Mouse (Mus musculus): ENCODE data around the gene Blzf1. TPM values are rescaled to one million over a fixed set of nuclear protein-coding genes. Genes with fewer than 3 reads are reported as not detected.
A peak's percentile ranks its signal among the peaks of the same experiment; 100 is the strongest.

The Blzf1 gene
- polyA plus RNA-seq, 1 experiment from 2014 or later = 28.6 TPM

DNA sequence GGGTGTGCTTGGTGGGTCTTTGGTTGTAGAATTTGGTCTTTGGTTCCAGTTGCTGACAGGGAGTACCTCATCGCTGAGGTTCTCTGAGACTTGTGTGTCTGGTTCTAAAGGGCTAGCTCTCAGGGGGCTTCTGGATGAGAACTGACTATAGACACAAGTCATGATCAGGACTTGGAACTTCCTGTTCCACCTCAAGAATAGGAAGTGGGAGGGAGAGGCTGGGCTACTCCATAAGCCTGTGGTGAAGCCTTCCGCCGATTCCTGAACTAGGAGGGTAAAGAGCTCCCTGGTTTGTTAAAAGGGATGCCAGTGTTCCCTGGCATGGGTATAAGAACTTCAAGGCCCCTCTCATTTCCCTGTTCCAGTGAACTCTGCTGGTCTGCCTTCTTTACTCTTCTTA is 23.3 kb downstream of the Blzf1 start:
- no peak overlapping the region for H3K27ac ChIP-seq (replicated peaks; ENCODE audit: low read depth, low read length)
- ATAC-seq (ENCODE audit: low read depth) (no peak), DNase-seq (ENCODE audit: low spot score) (no peak)
- no peaks in the 10 kb centered on the region for H3K36me3 ChIP-seq (ENCODE audit: control insufficient read depth, insufficient read depth, low read length)
- H3K4me3 ChIP-seq (ENCODE audit: low read depth, low read length) = no peak overlapping the region
- H3K4me1 ChIP-seq (ENCODE audit: control insufficient read depth, insufficient read depth, low read length) = no peaks in the 10 kb centered on the region
- H3K9me3 ChIP-seq (ENCODE audit: control insufficient read depth, low read length) = no peaks in the 10 kb centered on the region
- no peak overlapping the region for H3K4me2 ChIP-seq (ENCODE audit: low read depth, low read length)
- no peak overlapping the region for H3K9ac ChIP-seq (ENCODE audit: low read depth, low read length)
- WGBS = 94% methylated on average over 3 of the region's 3 CpGs
- H3K27me3 ChIP-seq (replicated peaks; ENCODE audit: control insufficient read depth, insufficient read depth, low read length) = no peaks in the 10 kb centered on the region

DNA sequence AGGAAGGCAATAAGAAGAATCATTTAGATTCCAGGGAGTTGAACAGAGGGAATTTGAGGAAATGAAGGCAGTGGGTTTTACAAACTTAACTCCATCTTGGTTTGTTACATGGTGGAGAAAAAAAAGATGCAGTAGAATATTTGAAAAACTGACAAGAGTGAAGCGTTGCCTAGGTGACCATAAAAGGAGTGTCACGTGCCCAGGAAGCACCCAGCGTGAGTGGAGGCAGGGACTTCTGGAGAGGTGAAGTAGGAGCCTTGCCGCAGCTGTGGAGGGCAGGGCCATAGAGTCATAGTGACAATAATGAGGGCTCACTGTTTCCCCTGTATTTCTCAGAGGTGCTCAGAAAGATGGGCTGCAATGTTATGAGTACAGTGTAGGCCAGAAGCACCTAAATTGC is 28.0 kb downstream of the Blzf1 start:
- H3K27me3 ChIP-seq (replicated peaks; ENCODE audit: control insufficient read depth, insufficient read depth, low read length) = no peaks in the 10 kb centered on the region
- no peak for ATAC-seq (ENCODE audit: low read depth)
- H3K4me1 ChIP-seq (ENCODE audit: control insufficient read depth, insufficient read depth, low read length) = no peaks in the 10 kb centered on the region
- H3K4me3 ChIP-seq (ENCODE audit: low read depth, low read length) = no peak overlapping the region
- H3K9me3 ChIP-seq (ENCODE audit: control insufficient read depth, low read length) = no peaks in the 10 kb centered on the region
- H3K27ac ChIP-seq (replicated peaks; ENCODE audit: low read depth, low read length) = no peak overlapping the region
- DNase-seq (ENCODE audit: low spot score) = no peak
- H3K4me2 ChIP-seq (ENCODE audit: low read depth, low read length) = no peak overlapping the region
- 67% methylated on average over 4 of the region's 4 CpGs for WGBS
- no peaks in the 10 kb centered on the region for H3K36me3 ChIP-seq (ENCODE audit: control insufficient read depth, insufficient read depth, low read length)
- H3K9ac ChIP-seq (ENCODE audit: low read depth, low read length) = no peak overlapping the region

DNA sequence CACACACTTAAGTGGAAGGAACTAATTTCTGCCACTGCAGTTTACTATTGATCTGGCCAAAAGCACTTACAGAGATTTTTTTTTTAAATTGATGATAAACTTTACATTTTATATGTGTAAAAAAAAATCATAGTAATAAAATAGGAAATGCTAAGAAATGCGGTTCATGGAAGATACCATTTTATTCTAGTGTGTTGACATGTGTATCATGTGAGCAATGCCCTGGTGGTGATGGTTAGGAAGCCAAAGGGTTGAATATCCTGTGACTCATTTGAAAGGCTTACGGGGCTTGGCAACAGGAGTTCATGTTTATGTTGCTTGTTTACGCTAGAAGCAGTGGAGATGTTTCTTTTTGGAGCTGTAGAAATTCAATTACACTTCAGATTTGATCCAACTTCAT is 30.7 kb downstream of the Blzf1 start:
- ATAC-seq (ENCODE audit: low read depth) = no peak
- Histone ChIP-seq H3K9ac (ENCODE audit: low read depth, low read length) (no peak overlapping the region), H3K27ac (replicated peaks; ENCODE audit: low read depth, low read length) (no peak overlapping the region), H3K4me3 (ENCODE audit: low read depth, low read length) (no peak overlapping the region), H3K4me2 (ENCODE audit: low read depth, low read length) (no peak overlapping the region), H3K9me3 (ENCODE audit: control insufficient read depth, low read length) (no peaks in the 10 kb centered on the region), H3K36me3 (ENCODE audit: control insufficient read depth, insufficient read depth, low read length) (no peaks in the 10 kb centered on the region), H3K27me3 (replicated peaks; ENCODE audit: control insufficient read depth, insufficient read depth, low read length) (no peaks in the 10 kb centered on the region), H3K4me1 (ENCODE audit: control insufficient read depth, insufficient read depth, low read length) (no peaks in the 10 kb centered on the region)
- no peak for DNase-seq (ENCODE audit: low spot score)
- WGBS = 83% methylated on average over 3 of the region's 3 CpGs

DNA sequence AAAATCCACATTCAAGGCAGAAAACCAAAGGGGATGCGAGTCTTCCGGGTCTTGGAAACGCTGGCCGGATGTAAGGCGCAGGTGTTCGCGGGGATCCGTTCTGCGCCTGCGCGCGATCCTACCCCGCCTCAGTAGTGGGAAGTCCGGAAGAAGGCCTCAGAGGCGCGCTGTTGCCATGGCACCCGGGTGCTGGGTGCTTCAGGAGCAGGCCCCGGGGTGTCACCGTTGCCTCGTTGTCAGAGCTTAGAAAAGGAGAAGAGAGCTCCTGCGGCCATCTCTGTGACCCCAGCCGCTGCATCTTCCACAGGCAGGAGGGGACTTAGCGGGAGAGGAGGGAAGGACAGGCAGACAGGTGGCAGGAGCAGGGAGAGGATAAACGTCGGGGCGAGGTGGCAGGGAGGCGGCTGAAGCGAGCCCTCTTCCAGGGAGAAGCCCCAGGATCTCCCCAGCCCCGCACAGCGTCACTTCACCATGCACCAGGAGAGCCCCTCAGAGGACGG is 31.8 kb downstream of the Blzf1 start, which contains the start of gene Ccdc181:
Gene Ccdc181 (plus strand): TSS at position 131 of the 500 bp plus-strand sequence.
- Histone ChIP-seq H3K27ac (replicated peaks; ENCODE audit: low read depth, low read length) (no peak within 1 kb of the TSS), H3K9ac (ENCODE audit: low read depth, low read length) (peak within 1 kb of the TSS; percentile 66), H3K4me2 (ENCODE audit: low read depth, low read length) (peak within 1 kb of the TSS; percentile 57), H3K36me3 (ENCODE audit: control insufficient read depth, insufficient read depth, low read length) (no peaks in the 10 kb centered on the region), H3K4me3 (ENCODE audit: low read depth, low read length) (peak within 1 kb of the TSS; percentile 50), H3K9me3 (ENCODE audit: control insufficient read depth, low read length) (no peaks in the 10 kb centered on the region), H3K27me3 (replicated peaks; ENCODE audit: control insufficient read depth, insufficient read depth, low read length) (no peaks in the 10 kb centered on the region), H3K4me1 (ENCODE audit: control insufficient read depth, insufficient read depth, low read length) (no peaks in the 10 kb centered on the region)
- ATAC-seq (ENCODE audit: low read depth) (peak; percentile 100), DNase-seq (ENCODE audit: low spot score) (peak; percentile 95)
- under 1% methylated on average over 31 of the region's 31 CpGs for WGBS

DNA sequence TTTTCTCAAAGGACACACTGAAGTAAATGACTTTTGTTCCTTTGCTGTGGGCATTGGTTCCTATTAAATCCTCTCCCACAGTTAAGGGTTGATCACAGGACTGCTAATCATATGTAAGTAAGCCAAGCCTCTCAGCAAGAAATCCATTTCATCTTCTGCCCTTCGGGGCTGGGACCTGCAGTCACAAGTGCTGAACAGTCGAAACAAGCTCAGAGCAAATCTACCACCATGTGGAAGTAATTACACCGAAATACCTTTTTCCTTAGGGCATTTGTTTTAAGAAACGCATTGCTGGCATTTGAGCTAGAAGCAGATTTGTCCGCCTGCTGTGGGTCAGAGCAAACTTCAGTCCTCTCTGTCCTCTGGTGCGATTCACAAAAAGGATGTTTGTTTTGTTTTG is 33.6 kb downstream of the Blzf1 start:
- H3K4me2 ChIP-seq (ENCODE audit: low read depth, low read length) = no peak overlapping the region
- DNase-seq (ENCODE audit: low spot score) = peak; percentile 28

DNA sequence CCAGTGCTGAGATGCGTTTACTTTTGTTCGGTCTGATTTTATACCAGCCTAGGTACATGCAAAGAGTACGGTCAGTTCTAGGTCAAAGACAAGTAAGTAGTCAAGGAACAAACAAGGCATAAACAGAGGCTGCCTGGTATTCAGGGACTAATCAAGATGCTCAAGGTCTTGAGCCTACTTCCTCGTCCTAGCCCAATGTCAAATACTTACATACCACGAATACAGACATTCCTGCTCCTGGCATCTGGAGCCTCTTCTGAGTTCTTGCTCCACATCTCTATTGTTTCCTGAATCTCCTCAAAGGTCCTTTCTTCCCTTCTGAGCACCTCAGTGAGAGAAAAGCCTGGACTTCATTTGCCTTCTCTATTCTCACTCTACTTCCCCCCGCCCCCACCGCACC is 36.3 kb downstream of the Blzf1 start:
- no peak for ATAC-seq (ENCODE audit: low read depth)
- Histone ChIP-seq H3K9me3 (ENCODE audit: control insufficient read depth, low read length) (no peaks in the 10 kb centered on the region), H3K36me3 (ENCODE audit: control insufficient read depth, insufficient read depth, low read length) (0 out of 2 replicates have a peak, but pooled peaks cover 3% of the 10 kb centered on the region), H3K4me3 (ENCODE audit: low read depth, low read length) (no peak overlapping the region), H3K27me3 (replicated peaks; ENCODE audit: control insufficient read depth, insufficient read depth, low read length) (no peaks in the 10 kb centered on the region), H3K4me1 (ENCODE audit: control insufficient read depth, insufficient read depth, low read length) (no peaks in the 10 kb centered on the region), H3K27ac (replicated peaks; ENCODE audit: low read depth, low read length) (no peak overlapping the region), H3K4me2 (ENCODE audit: low read depth, low read length) (no peak overlapping the region), H3K9ac (ENCODE audit: low read depth, low read length) (no peak overlapping the region)
- WGBS = 70% methylated on average over 7 of the region's 7 CpGs
- no peak for DNase-seq (ENCODE audit: low spot score)

More for the DNA sequence above, 33.6 kb downstream of the Blzf1 start:
- H3K4me3 ChIP-seq (ENCODE audit: low read depth, low read length) = no peak overlapping the region
- no peak overlapping the region for H3K9ac ChIP-seq (ENCODE audit: low read depth, low read length)
- WGBS = 26% methylated on average over 6 of the region's 6 CpGs
- H3K4me1 ChIP-seq (ENCODE audit: control insufficient read depth, insufficient read depth, low read length) = no peaks in the 10 kb centered on the region
- H3K36me3 ChIP-seq (ENCODE audit: control insufficient read depth, insufficient read depth, low read length) = no peaks in the 10 kb centered on the region
- no peak overlapping the region for H3K27ac ChIP-seq (replicated peaks; ENCODE audit: low read depth, low read length)
- ATAC-seq (ENCODE audit: low read depth) = no peak
- H3K27me3 ChIP-seq (replicated peaks; ENCODE audit: control insufficient read depth, insufficient read depth, low read length) = no peaks in the 10 kb centered on the region
- H3K9me3 ChIP-seq (ENCODE audit: control insufficient read depth, low read length) = no peaks in the 10 kb centered on the region

DNA sequence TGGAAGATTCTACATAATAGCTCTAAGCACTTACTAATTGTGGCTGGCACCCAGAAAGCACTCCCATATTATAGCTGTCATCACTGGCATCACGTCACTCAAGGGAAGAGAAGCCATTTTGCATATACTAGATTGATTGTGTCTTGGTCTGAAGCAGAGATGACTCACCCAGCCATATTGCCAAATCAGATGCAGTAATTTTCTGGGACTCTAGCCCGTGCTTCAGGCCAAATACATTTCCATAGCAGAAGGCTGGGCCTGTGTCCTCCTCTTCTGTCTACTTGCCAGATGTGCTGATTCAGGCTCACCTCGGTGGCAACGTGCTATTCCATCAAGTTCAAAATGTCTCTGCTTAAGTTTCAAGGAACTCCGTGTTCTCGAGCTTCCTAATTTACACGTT is 45.7 kb downstream of the Blzf1 start:
- 83% methylated on average over 7 of the region's 7 CpGs for WGBS
- Histone ChIP-seq H3K9ac (ENCODE audit: low read depth, low read length) (no peak overlapping the region), H3K36me3 (ENCODE audit: control insufficient read depth, insufficient read depth, low read length) (peaks cover 35% of the 10 kb centered on the region), H3K9me3 (ENCODE audit: control insufficient read depth, low read length) (no peaks in the 10 kb centered on the region), H3K27me3 (replicated peaks; ENCODE audit: control insufficient read depth, insufficient read depth, low read length) (no peaks in the 10 kb centered on the region), H3K27ac (replicated peaks; ENCODE audit: low read depth, low read length) (no peak overlapping the region), H3K4me3 (ENCODE audit: low read depth, low read length) (no peak overlapping the region), H3K4me1 (ENCODE audit: control insufficient read depth, insufficient read depth, low read length) (no peaks in the 10 kb centered on the region), H3K4me2 (ENCODE audit: low read depth, low read length) (no peak overlapping the region)
- DNase-seq (ENCODE audit: low spot score) = peak; percentile 27
- ATAC-seq (ENCODE audit: low read depth) = no peak

DNA sequence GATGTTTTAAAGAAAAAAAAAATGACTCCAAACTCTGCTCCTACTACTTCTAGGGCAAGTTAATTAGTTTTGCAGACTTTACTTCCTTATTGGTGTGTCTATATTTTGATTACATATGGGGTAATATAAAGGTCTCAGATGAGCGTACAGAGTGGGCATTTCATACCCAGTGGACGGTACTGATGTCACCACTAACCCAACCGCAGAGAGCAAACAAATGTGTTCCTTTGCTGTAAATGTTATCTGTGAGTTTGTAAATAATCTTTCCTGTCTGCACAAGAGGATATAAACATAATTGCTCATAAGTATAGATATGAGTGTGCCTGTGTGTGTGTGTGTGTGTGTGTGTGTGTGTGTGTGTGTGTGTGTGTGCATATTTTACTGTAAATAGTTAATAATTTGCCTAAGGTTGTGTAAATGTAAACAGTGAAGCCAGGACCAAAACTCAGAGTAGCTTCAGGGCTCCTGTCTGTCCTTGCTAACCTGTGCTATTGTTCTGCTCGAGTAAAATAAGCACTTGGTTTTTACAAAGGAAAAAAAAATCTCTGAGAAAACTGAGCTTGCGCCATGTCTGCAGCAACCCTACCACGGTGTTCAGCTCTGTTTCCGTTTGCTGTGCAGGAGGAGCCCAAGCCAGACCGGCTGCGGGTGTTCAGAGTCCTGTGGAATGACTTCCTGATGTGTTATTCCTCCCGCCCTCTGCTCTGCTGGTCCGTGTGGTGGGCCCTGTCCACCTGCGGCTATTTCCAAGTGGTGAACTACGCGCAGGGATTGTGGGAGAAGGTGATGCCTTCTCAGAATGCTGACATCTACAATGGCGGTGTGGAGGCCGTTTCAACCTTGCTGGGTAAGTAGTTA is 46.9 kb downstream of the Blzf1 start:
- 70% methylated on average over 16 of the region's 16 CpGs for WGBS
- ATAC-seq (ENCODE audit: low read depth) = no peak
- Histone ChIP-seq H3K27ac (replicated peaks; ENCODE audit: low read depth, low read length) (no peak overlapping the region), H3K9me3 (ENCODE audit: control insufficient read depth, low read length) (no peaks in the 10 kb centered on the region), H3K27me3 (replicated peaks; ENCODE audit: control insufficient read depth, insufficient read depth, low read length) (no peaks in the 10 kb centered on the region), H3K4me2 (ENCODE audit: low read depth, low read length) (no peak overlapping the region), H3K9ac (ENCODE audit: low read depth, low read length) (no peak overlapping the region), H3K4me3 (ENCODE audit: low read depth, low read length) (no peak overlapping the region), H3K36me3 (ENCODE audit: control insufficient read depth, insufficient read depth, low read length) (peaks cover 30% of the 10 kb centered on the region), H3K4me1 (ENCODE audit: control insufficient read depth, insufficient read depth, low read length) (no peaks in the 10 kb centered on the region)
- DNase-seq (ENCODE audit: low spot score) = no peak

DNA sequence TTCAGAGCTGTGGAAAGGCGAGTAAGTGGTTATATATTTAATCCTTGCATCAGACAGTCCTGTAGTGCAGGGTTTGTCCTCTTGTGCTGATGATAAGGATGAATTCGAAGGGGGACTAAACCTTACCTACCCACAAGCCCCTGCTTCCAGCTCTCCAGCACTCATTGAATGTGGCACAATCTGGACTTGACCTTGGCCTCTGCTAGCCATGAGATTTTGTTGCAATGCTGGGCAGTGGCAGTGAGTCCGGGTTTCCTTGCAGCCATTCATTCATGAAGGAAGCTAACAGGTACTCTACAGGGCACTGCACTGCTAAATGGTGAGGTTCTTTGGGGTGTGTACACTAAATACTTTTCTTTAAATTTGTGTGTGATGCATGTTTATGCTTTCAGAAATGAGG is 52.5 kb downstream of the Blzf1 start:
- Histone ChIP-seq H3K36me3 (ENCODE audit: control insufficient read depth, insufficient read depth, low read length) (peaks cover 8% of the 10 kb centered on the region; the same call in 1 of the 2 replicates), H3K4me1 (ENCODE audit: control insufficient read depth, insufficient read depth, low read length) (peaks cover 10% of the 10 kb centered on the region), H3K9ac (ENCODE audit: low read depth, low read length) (no peak overlapping the region), H3K27me3 (replicated peaks; ENCODE audit: control insufficient read depth, insufficient read depth, low read length) (no peaks in the 10 kb centered on the region), H3K9me3 (ENCODE audit: control insufficient read depth, low read length) (no peaks in the 10 kb centered on the region), H3K4me3 (ENCODE audit: low read depth, low read length) (no peak overlapping the region), H3K4me2 (ENCODE audit: low read depth, low read length) (no peak overlapping the region), H3K27ac (replicated peaks; ENCODE audit: low read depth, low read length) (no peak overlapping the region)
- DNase-seq (ENCODE audit: low spot score) (no peak), ATAC-seq (ENCODE audit: low read depth) (no peak)
- WGBS = 84% methylated on average over 3 of the region's 3 CpGs

Measured in embryonic facial prominence, embryonic 14.5 days (tissue).